Mouse (Mus musculus) embryonic fibroblast, embryonic 13.5 days (primary cell): ENCODE data around the gene Arpc3.

Experiments
- CTCF ChIP-seq: IDR thresholded peaks from 2 replicates; pipeline ENCODE4 v1.5.1; 2011; ENCODE audit warnings: mild to moderate bottlenecking, control low read depth, low read length, moderate library complexity, borderline replicate concordance; ENCODE audit not compliant: insufficient read depth
- POLR2A ChIP-seq: IDR thresholded peaks from 2 replicates; pipeline ENCODE4 v1.6.1; 2011; ENCODE audit warnings: low read depth, mild to moderate bottlenecking, control low read depth, low read length, moderate library complexity

DNA sequence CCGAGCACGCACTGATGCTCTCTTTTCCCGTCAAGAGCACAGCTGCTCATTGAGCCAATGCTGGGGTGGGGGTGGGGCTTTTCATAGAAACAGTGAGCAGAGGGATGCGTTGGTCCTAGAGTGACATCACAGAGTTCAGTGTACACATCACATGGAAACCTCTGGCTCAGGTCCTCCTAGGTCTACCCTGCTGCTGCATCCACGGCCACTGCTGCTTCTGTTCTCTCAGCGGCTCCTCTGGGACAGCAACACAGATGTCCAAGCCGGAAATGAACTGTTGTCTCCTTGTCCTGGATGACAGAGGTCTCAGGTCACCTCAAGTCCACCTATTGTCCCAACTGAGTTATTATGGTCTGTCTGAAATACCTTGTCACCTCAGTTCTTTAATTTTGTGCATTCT lies 58.3 kb downstream of the Arpc3 start:
- no peak for TF ChIP-seq CTCF
- TF ChIP-seq POLR2A, result no peak
